Mouse (Mus musculus) kidney, postnatal 10 days (tissue): ENCODE results near the gene Hist1h2bj.
A peak's percentile ranks its signal among the peaks of the same experiment; 100 is the strongest.

ENCODE experiments used
- DNase-seq: peaks from one replicate; pipeline ENCODE4 v3.0.0; 2021; ENCODE audit warnings: mixed read lengths

Gene Hist1h2bj

GRCm38 (mm10) chr13:22042568-22043502, at the start of gene Hist1h2bj, which contains the start of gene Hist1h2ag:
Gene Hist1h2bj (plus strand): TSS chr13:22043214.
Gene Hist1h2ag (minus strand): TSS chr13:22042944.
- DNase-seq: peak; percentile 85

GRCm38 (mm10) chr13:21993957-21994738, 48.9 kb upstream of the Hist1h2bj start:
- peak; percentile 20 for DNase-seq

GRCm38 (mm10) chr13:21994896-21995295, 48.1 kb upstream of the Hist1h2bj start:
- no peak for DNase-seq

- DNase-seq: peak; percentile 46
Measured at GRCm38 (mm10) chr13:21995331-21995914, 47.6 kb upstream of the Hist1h2bj start.

GRCm38 (mm10) chr13:21996101-21996839, 46.7 kb upstream of the Hist1h2bj start:
- DNase-seq: no peak

- DNase-seq: no peak
Measured at GRCm38 (mm10) chr13:21996840-21997185, 46.2 kb upstream of the Hist1h2bj start.

- DNase-seq: no peak
Measured at GRCm38 (mm10) chr13:21997201-21997820, 45.7 kb upstream of the Hist1h2bj start.

GRCm38 (mm10) chr13:21997821-21998220, 45.2 kb upstream of the Hist1h2bj start:
- DNase-seq: no peak

GRCm38 (mm10) chr13:21998412-21998811, 44.6 kb upstream of the Hist1h2bj start:
- DNase-seq: no peak

GRCm38 (mm10) chr13:21999147-21999546, 43.9 kb upstream of the Hist1h2bj start:
- DNase-seq: no peak

GRCm38 (mm10) chr13:22001346-22001745, 41.7 kb upstream of the Hist1h2bj start:
- DNase-seq: no peak

GRCm38 (mm10) chr13:22001823-22002222, 41.2 kb upstream of the Hist1h2bj start:
- no peak for DNase-seq

GRCm38 (mm10) chr13:22005605-22006333, 37.2 kb upstream of the Hist1h2bj start:
- DNase-seq: peak; percentile 67

GRCm38 (mm10) chr13:22006334-22007120, 36.5 kb upstream of the Hist1h2bj start:
- DNase-seq: peak; percentile 64

- DNase-seq: no peak
Measured at GRCm38 (mm10) chr13:22007121-22007510, 35.9 kb upstream of the Hist1h2bj start.

- DNase-seq: no peak
Measured at GRCm38 (mm10) chr13:22007872-22008271, 35.1 kb upstream of the Hist1h2bj start.

- no peak for DNase-seq
Measured at GRCm38 (mm10) chr13:22008707-22009106, 34.3 kb upstream of the Hist1h2bj start.

GRCm38 (mm10) chr13:22009642-22010041, 33.4 kb upstream of the Hist1h2bj start, which contains the start of gene Prss16:
Gene Prss16 (minus strand): TSS chr13:22009742.
- no peak for DNase-seq

- DNase-seq: no peak
Measured at GRCm38 (mm10) chr13:22013716-22014115, 29.3 kb upstream of the Hist1h2bj start.

- peak; percentile 28 for DNase-seq
Measured at GRCm38 (mm10) chr13:22014411-22014845, 28.6 kb upstream of the Hist1h2bj start.
